Mouse (Mus musculus) A20 (cell line): ENCODE measurements around the gene Slc4a2.
A peak's percentile ranks its signal among the peaks of the same experiment; 100 is the strongest.
"Not testable (repeated sequence)": the region's sequence is repeated elsewhere in the genome, so short reads cannot be mapped to it uniquely, and the experiment has no call there.

Experiments used
- DNase-seq: peaks from one replicate; pipeline ENCODE4 v3.0.0-alpha.2; 2011; ENCODE audit warnings: low read depth, low spot score

Gene Slc4a2

GRCm38 (mm10) chr5:24394165-24394894 lies 29.3 kb upstream of the Slc4a2 start:
- peak; percentile 99 for DNase-seq

GRCm38 (mm10) chr5:24396254-24396653 lies 27.4 kb upstream of the Slc4a2 start:
- DNase-seq = not testable (repeated sequence)

DNA sequence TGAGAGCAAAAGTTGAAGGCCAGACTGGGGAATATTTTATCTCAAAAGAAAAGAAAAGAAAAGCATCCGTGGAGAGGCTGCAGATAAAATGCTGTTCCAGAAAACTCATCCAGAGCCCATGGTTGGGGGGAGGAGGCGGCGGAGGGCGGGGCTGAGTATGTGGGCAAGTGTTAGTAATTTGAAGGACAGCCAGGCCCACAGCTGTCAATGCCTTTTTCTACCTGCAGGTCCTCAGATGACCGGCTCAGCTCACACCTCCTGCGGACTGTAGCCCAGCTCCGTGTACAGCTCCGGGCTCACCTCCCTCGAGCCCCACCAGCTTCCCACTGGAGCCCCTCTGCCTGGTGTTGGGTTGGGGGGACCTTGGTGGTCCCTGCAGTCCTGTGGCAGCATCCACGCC lies 24.0 kb upstream of the Slc4a2 start:
- DNase-seq = no peak

- DNase-seq = no peak
Measured at GRCm38 (mm10) chr5:24400362-24400761, 23.3 kb upstream of the Slc4a2 start.

GRCm38 (mm10) chr5:24400911-24401605 lies 22.6 kb upstream of the Slc4a2 start:
- DNase-seq = no peak

GRCm38 (mm10) chr5:24401969-24402368 lies 21.7 kb upstream of the Slc4a2 start:
- DNase-seq = no peak

- no peak for DNase-seq
Measured at GRCm38 (mm10) chr5:24404594-24405360, 18.9 kb upstream of the Slc4a2 start.

GRCm38 (mm10) chr5:24405389-24405876 lies 18.2 kb upstream of the Slc4a2 start:
- no peak for DNase-seq

DNA sequence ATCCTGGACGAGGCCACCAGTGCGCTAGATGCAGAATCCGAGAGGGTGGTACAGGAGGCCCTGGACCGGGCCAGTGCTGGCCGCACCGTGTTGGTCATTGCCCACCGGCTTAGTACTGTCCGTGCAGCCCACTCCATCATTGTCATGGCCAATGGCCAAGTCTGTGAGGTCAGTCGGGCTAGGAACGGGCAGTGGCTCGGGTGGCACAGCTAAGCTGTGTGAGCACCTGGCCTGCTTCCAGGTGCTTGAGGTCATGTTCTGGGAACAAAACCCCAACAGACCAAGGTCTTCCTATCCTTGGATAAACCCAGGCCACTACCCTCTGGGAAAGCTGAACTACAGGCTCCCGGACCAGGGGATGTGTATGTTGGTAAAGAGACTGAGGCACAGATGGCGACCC lies 15.0 kb upstream of the Slc4a2 start:
- no peak for DNase-seq

- DNase-seq = no peak
Measured at GRCm38 (mm10) chr5:24409466-24409865, 14.2 kb upstream of the Slc4a2 start.

GRCm38 (mm10) chr5:24412063-24412462 lies 11.6 kb upstream of the Slc4a2 start:
- DNase-seq = no peak

DNA sequence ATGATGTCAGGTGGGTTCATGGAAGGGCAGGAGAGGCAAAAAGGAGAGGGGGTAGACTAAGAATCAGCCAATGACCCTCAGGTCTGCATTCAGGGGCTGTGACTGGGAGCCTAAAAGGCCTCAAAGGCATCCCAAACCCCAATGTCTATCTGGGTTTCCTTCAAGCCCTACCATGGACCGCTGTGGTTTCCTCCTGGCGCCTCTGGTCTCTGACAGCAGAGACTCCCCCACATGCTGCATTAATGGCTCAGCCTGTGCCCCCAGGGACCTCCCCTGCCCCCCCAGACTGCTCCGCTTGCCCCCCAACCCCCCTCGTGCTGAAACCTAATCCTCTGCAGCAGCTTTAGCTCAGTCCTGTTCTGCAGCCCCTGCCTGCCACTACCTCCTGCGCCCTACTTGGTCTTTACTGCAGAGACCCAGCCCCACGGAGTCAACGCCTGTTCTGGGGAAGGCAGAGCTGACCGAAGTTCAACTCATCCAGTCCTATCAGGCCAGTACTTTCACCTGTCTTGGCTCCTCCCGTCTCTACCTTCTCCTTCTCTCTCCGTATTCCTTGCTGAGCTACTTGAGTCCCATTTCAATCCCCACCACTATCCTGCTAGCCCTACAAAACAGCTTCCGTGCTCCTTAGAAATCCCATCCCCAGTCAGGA lies 10.5 kb upstream of the Slc4a2 start, which contains the start of gene Asic3:
Asic3 (plus strand) TSS at position 351 of the 652 bp plus-strand sequence.
- no peak for DNase-seq

DNA sequence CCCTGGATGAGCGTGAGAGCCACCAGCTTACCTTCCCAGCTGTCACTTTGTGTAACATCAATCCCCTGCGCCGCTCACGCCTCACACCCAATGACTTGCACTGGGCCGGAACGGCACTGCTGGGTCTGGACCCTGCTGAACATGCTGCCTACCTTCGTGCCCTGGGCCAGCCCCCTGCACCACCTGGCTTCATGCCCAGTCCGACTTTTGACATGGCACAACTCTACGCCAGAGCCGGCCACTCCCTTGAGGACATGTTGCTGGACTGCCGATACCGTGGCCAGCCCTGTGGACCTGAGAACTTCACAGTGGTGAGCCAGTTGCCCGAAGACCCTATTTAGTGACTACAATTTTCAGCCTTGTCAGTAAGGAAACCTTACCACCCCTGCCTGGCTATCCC lies 9.7 kb upstream of the Slc4a2 start:
- DNase-seq = no peak

DNA sequence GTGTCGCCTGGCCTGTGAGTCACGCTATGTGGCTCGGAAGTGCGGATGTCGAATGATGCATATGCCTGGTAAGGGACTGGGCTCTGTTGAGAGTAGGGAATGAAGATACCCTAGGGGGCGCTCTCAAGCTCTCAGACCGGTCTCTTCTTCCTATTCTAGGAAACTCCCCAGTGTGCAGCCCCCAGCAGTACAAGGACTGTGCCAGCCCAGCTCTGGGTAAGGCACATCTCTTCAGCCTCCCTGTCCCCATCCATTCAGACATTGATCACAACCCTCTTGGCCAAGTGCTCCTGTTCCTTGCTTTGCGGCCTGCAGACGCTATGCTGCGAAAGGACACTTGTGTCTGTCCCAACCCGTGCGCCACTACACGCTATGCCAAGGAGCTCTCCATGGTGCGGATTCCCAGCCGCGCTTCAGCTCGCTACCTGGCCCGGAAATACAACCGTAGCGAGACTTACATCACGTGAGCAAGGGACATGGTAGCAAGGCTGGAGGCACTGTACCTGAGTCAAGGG lies 7.4 kb upstream of the Slc4a2 start:
- peak; percentile 72 for DNase-seq

DNA sequence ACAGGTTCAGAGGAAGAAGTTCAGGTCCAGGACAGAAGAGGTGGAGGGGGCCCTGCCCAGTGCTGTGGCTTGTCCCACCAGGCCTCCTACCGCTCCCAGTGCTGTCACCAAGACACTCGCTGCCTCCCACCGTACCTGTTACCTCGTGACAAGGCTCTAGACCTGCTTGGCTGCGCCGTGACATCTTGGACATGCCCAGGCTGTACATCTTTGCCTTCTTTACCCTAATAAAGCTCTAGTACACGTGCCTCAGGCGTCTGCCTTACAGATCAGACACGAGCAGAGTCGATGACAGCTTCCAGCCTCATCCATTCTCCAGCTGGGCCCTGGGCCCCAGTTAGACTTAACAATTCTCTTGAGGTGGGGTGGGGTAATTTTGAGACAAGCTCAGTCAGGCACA lies 6.0 kb upstream of the Slc4a2 start:
- DNase-seq = no peak

GRCm38 (mm10) chr5:24420381-24420780 lies 3.3 kb upstream of the Slc4a2 start:
- DNase-seq = no peak

DNA sequence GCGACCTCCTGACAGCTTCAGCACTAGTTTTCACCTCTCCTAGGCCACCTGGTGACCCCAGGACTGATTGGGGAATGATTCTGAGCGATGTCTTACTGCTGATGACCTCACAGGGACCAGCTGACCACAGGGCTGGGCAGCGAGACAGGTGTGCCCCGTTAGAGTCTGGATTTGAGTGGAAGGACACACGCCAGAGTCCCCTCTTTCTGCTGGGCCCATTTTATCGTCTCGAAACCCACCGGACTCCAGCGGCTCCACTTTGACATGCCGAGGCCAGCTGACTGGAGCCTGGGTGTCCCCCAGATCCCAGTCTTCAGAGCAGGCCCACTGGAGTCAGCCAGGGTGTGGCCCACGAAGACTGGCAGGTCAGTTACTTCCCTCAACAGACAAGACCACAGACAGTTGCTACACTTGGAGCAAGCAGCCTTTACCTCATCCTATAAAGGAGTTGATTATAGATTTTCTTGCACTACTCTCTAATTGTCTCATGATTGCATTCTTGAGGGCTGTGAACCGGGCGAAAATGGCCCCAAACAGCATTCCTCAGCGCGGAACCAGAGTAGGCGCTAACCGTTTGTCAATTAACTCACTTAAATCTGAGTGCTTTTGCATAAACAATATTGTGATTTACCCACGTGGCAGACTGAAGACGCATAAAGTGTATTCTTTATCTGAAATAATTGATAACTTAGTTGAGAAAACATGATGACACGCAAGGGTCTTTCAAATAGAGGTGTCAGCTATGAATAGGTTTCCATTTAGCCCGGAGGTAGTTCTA lies 556 bp downstream of the Slc4a2 start:
- peak; percentile 62 for DNase-seq

DNA sequence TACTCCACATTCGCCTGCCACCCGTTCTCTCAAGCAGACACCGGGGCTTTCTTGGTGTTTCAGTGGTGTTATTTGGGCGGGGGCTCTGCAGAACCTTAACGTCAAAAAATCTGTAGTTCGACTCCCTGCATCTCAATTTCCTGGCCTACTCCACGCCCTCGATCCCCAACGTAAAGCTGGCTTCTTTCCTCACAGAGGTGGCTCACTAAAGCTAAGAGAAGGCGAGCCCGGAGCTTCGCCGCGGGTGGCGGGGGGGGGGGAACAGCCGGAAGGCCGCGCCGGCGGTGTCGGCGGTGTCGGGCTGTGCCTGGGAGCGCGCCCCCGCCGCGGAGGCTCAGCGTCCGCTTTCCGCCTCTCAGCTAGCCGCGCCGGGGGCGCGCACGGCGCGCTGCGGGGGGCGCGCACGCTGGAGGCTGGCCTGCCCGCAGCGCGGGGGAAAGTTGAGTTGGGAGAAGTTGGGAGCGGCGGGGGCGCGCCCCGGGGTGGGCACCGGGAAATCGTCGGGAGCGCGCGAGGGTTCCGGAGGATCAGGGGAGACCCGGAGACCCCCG lies 1.3 kb downstream of the Slc4a2 start:
- DNase-seq = peak; percentile 93

- peak; percentile 81 for DNase-seq
Measured at GRCm38 (mm10) chr5:24425421-24426036, 1.9 kb downstream of the Slc4a2 start.

- peak; percentile 22 for DNase-seq
Measured at GRCm38 (mm10) chr5:24426037-24426432, 2.4 kb downstream of the Slc4a2 start.
